Mouse (Mus musculus) bone marrow macrophage, adult 2 months (primary cell): ENCODE data around the gene Isyna1. TPM values are rescaled to one million over a fixed set of nuclear protein-coding genes. Genes with fewer than 3 reads are reported as not detected.

Source experiments
- H3K27ac ChIP-seq: 2 replicates; pipeline ENCODE4 v1.5.1; 2012; ENCODE audit warnings: low read depth, low read length; ENCODE audit not compliant: insufficient read depth
- H3K4me1 ChIP-seq: 2 replicates; pipeline ENCODE4 v1.6.1; 2012; ENCODE audit warnings: low read length; ENCODE audit not compliant: control insufficient read depth, insufficient read depth
- H3K4me3 ChIP-seq: 2 replicates; pipeline ENCODE4 v1.5.1; 2012; ENCODE audit warnings: mild to moderate bottlenecking, low read length, moderate library complexity; ENCODE audit not compliant: insufficient read depth
- CTCF ChIP-seq: IDR thresholded peaks from 2 replicates; pipeline ENCODE4 v1.5.1; 2012; ENCODE audit warnings: low read depth, mild to moderate bottlenecking, low read length, moderate library complexity
- POLR2A ChIP-seq: IDR thresholded peaks from 2 replicates; pipeline ENCODE4 v1.6.1; 2012; ENCODE audit warnings: mild to moderate bottlenecking, low read depth, low read length, borderline replicate concordance
- polyA plus RNA-seq: library from polyadenylated mRNA; stranded (reverse); fragments of >200 nt; gene quantifications from 2 replicates; pipeline ENCODE4 v1.2.4, GENCODE M21; 2012; ENCODE audit not compliant: missing spikeins, insufficient read depth, insufficient read length

Gene Isyna1
- 36.0 and 41.4 TPM in 2 replicates for polyA plus RNA-seq

DNA sequence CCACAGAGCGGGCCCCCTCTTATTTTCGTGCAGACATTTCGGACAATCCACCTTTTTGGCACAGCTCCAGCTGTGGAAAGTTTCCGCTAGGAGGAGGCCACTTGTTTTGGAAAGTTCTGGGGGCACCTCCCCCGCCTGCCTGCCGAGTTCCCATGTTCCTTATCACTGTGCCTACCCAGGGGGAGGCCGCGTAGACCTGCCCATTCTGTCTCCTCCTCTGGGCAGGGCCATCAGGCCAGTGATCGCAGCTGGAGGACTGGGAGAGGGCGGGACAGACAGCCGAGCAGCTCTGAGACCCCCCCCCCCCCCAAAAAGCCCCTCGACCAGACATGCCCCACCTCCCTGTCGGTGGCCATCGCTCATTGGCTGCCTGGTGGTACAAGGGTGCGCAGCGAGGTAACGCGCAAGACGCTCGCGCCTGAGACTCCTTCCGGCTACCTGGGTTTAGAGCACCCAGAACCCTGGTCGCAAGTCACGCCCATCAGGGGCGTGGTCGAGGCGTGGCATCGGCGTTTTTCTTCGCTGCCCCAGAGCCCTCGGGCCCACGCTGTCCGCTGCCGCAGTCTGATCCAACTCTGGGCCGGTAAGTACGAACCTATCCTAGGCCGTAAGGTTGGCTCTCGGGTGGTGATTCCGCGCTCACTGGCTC, at the start of gene Isyna1:
Gene Isyna1, plus strand, starts transcription at position 413 of the 649 bp plus-strand sequence.
- Histone ChIP-seq H3K27ac (peak within 1 kb of the TSS; percentile 47), H3K4me1 (peaks cover 10% of the 10 kb centered on the region)

GRCm38 (mm10) chr8:70546412-70546811, 47.8 kb upstream of the Isyna1 start:
- H3K27ac ChIP-seq = peak overlapping the region; percentile 26
- TF ChIP-seq CTCF = no peak
- TF ChIP-seq POLR2A = no peak
- peaks cover 88% of the 10 kb centered on the region for H3K4me1 ChIP-seq
- H3K4me3 ChIP-seq = no peak overlapping the region

More for the DNA sequence above, at the start of gene Isyna1:
- H3K4me3 ChIP-seq = peak within 1 kb of the TSS; percentile 76
- no peak for TF ChIP-seq CTCF
- no peak; the same call in 1 of the 2 replicates for TF ChIP-seq POLR2A

GRCm38 (mm10) chr8:70547762-70548161, 46.4 kb upstream of the Isyna1 start:
- Histone ChIP-seq H3K4me3 (no peak overlapping the region), H3K27ac (no peak overlapping the region)

GRCm38 (mm10) chr8:70549412-70550184, 44.6 kb upstream of the Isyna1 start:
- H3K27ac ChIP-seq = peak overlapping the region; percentile 70
- peaks cover 91% of the 10 kb centered on the region for H3K4me1 ChIP-seq
- H3K4me3 ChIP-seq = no peak overlapping the region
- TF ChIP-seq CTCF = no peak; the same call in 1 of the 2 replicates
- TF ChIP-seq POLR2A = no peak

More at GRCm38 (mm10) chr8:70547762-70548161, 46.4 kb upstream of the Isyna1 start:
- TF ChIP-seq POLR2A (no peak), CTCF (no peak)
- H3K4me1 ChIP-seq = peaks cover 89% of the 10 kb centered on the region

DNA sequence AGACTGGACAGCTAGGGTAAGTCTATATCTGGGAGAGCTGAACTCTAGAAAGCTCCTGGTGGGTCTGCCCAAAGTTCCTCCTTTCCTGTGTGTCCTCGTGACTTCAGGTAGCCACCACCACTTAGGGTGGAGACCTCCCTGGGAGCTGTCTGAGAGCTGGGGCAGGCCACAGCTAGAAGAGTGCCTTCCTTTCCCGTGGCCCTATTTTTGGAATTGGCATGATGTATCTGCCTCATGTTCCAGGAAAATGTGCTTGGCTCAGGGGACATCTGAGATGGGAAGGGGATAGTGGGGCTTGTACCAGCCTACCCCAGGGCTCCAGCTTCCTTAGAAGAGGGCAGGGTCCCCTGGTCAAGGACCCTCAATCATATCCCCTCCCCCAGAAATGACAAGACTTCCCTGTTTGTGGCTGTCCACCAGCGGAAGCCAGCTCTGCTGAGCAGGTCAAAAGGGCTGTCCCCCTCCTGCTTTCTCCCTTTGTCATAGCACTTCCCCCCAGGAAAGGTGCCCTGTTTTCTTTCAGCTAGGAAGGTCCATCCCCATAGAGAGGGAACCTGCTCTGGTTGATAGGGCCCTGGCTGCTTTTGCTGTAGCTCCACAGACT, 42.5 kb upstream of the Isyna1 start:
- H3K4me3 ChIP-seq = no peak overlapping the region
- H3K27ac ChIP-seq = peak overlapping the region; percentile 48
- no peak for TF ChIP-seq CTCF
- no peak for TF ChIP-seq POLR2A
- H3K4me1 ChIP-seq = peaks cover 78% of the 10 kb centered on the region

GRCm38 (mm10) chr8:70552836-70553235, 41.3 kb upstream of the Isyna1 start:
- Histone ChIP-seq H3K4me3 (no peak overlapping the region), H3K4me1 (peaks cover 69% of the 10 kb centered on the region), H3K27ac (no peak overlapping the region)
- TF ChIP-seq POLR2A = no peak
- no peak for TF ChIP-seq CTCF

GRCm38 (mm10) chr8:70553740-70554139, 40.4 kb upstream of the Isyna1 start:
- peaks cover 65% of the 10 kb centered on the region for H3K4me1 ChIP-seq

GRCm38 (mm10) chr8:70555079-70555747, 39.0 kb upstream of the Isyna1 start:
- peaks cover 61% of the 10 kb centered on the region for H3K4me1 ChIP-seq
- no peak overlapping the region for H3K4me3 ChIP-seq
- TF ChIP-seq POLR2A (no peak), CTCF (no peak)
- H3K27ac ChIP-seq = no peak overlapping the region

More at GRCm38 (mm10) chr8:70553740-70554139, 40.4 kb upstream of the Isyna1 start:
- H3K4me3 ChIP-seq = no peak overlapping the region
- peak overlapping the region; percentile 22 for H3K27ac ChIP-seq
- TF ChIP-seq POLR2A = no peak
- TF ChIP-seq CTCF = no peak

- Histone ChIP-seq H3K4me3 (no peak overlapping the region), H3K4me1 (peaks cover 63% of the 10 kb centered on the region), H3K27ac (no peak overlapping the region)
- TF ChIP-seq POLR2A (no peak), CTCF (no peak)
These were observed 35.8 kb upstream of the Isyna1 start for GRCm38 (mm10) chr8:70558334-70558733.
